Mouse (Mus musculus) ES-Bruce4 (cell line): ENCODE data around the gene Hecw2.

Source experiments
- CTCF ChIP-seq: IDR thresholded peaks from one replicate; pipeline ENCODE4 v1.8.1; 2011; ENCODE audit warnings: low read depth, low read length
- POLR2A ChIP-seq: IDR thresholded peaks from one replicate; pipeline ENCODE4 v1.8.1; 2011; ENCODE audit warnings: low read length; ENCODE audit not compliant: insufficient read depth

- TF ChIP-seq POLR2A (no peak), CTCF (no peak)
Measured at GRCm38 (mm10) chr1:54074456-54074855, 120.5 kb downstream of the Hecw2 start.
